Mouse (Mus musculus): ENCODE data around the gene Ntm.

Gene Ntm

GRCm38 (mm10) chr9:29444001-29444400, 518.9 kb downstream of the Ntm start:
- no peak for DNase-seq

GRCm38 (mm10) chr9:29439401-29439800, 523.5 kb downstream of the Ntm start:
- no peak for DNase-seq

- DNase-seq: no peak
Measured at GRCm38 (mm10) chr9:29434611-29435010, 528.3 kb downstream of the Ntm start.

- no peak for DNase-seq
Measured at GRCm38 (mm10) chr9:29433910-29434309, 529.0 kb downstream of the Ntm start.

- DNase-seq: no peak
Measured at GRCm38 (mm10) chr9:29433156-29433555, 529.8 kb downstream of the Ntm start.

GRCm38 (mm10) chr9:29431590-29431989, 531.4 kb downstream of the Ntm start:
- DNase-seq: no peak

GRCm38 (mm10) chr9:29430189-29430588, 532.8 kb downstream of the Ntm start:
- no peak for DNase-seq

- DNase-seq: no peak
Measured at GRCm38 (mm10) chr9:29428322-29428721, 534.6 kb downstream of the Ntm start.

- DNase-seq: no peak
Measured at GRCm38 (mm10) chr9:29426261-29426660, 536.7 kb downstream of the Ntm start.

GRCm38 (mm10) chr9:29415578-29415977, 547.4 kb downstream of the Ntm start:
- no peak for DNase-seq

- DNase-seq: no peak
Measured at GRCm38 (mm10) chr9:29413126-29413525, 549.8 kb downstream of the Ntm start.

GRCm38 (mm10) chr9:29412181-29412771, 550.7 kb downstream of the Ntm start:
- no peak for DNase-seq

- DNase-seq: no peak
Measured at GRCm38 (mm10) chr9:29411408-29412180, 551.3 kb downstream of the Ntm start.

- DNase-seq: no peak
Measured at GRCm38 (mm10) chr9:29410728-29411407, 552.1 kb downstream of the Ntm start.

GRCm38 (mm10) chr9:29410284-29410683, 552.7 kb downstream of the Ntm start:
- no peak for DNase-seq

GRCm38 (mm10) chr9:29409216-29409907, 553.6 kb downstream of the Ntm start:
- DNase-seq: no peak

- DNase-seq: no peak
Measured at GRCm38 (mm10) chr9:29407954-29408353, 555.0 kb downstream of the Ntm start.

- DNase-seq: no peak
Measured at GRCm38 (mm10) chr9:29406973-29407372, 556.0 kb downstream of the Ntm start.

- DNase-seq: no peak
Measured at GRCm38 (mm10) chr9:29406046-29406445, 556.9 kb downstream of the Ntm start.

GRCm38 (mm10) chr9:29400151-29400550, 562.8 kb downstream of the Ntm start:
- no peak for DNase-seq

GRCm38 (mm10) chr9:29396101-29396500, 566.8 kb downstream of the Ntm start:
- no peak for DNase-seq

GRCm38 (mm10) chr9:29393136-29393535, 569.8 kb downstream of the Ntm start:
- DNase-seq: no peak

- DNase-seq: no peak
Measured at GRCm38 (mm10) chr9:29390796-29391517, 572.0 kb downstream of the Ntm start.
